Mouse (Mus musculus) bone marrow macrophage, adult 2 months (primary cell): ENCODE data around the gene Cbx6.

ENCODE experiments used
- CTCF ChIP-seq: IDR thresholded peaks from 2 replicates; pipeline ENCODE4 v1.5.1; 2012; ENCODE audit warnings: low read depth, mild to moderate bottlenecking, low read length, moderate library complexity
- POLR2A ChIP-seq: IDR thresholded peaks from 2 replicates; pipeline ENCODE4 v1.6.1; 2012; ENCODE audit warnings: mild to moderate bottlenecking, low read depth, low read length, borderline replicate concordance

- TF ChIP-seq POLR2A (no peak), CTCF (no peak)
Measured at GRCm38 (mm10) chr15:79834130-79834880, at the start of gene Cbx6, which contains the start of gene Npcd.
